Mouse (Mus musculus): Measurements from ENCODE around the gene Ccdc138. TPM values are rescaled to one million over a fixed set of nuclear protein-coding genes. Genes with fewer than 3 reads are reported as not detected.

The Ccdc138 gene
- polyA plus RNA-seq, 1 experiment from 2014 or later, result 9.2 TPM

GRCm38 (mm10) chr10:58618501-58619216, 120.9 kb downstream of the Ccdc138 start:
- H3K27me3 ChIP-seq (ENCODE audit: control insufficient read depth, insufficient read depth, low read length), result no peaks in the 10 kb centered on the region
- H3K4me3 ChIP-seq (ENCODE audit: low read depth, low read length), result no peak overlapping the region
- no peaks in the 10 kb centered on the region for H3K9me3 ChIP-seq (ENCODE audit: control insufficient read depth, low read length)
- no peaks in the 10 kb centered on the region for H3K4me1 ChIP-seq (ENCODE audit: control insufficient read depth, insufficient read depth, low read length)
- H3K4me2 ChIP-seq (ENCODE audit: low read depth), result no peak overlapping the region
- DNase-seq (ENCODE audit: low spot score) (no peak), ATAC-seq (ENCODE audit: insufficient read depth, low FRiP score, low TSS enrichment) (no peak)
- no peak overlapping the region for H3K9ac ChIP-seq (ENCODE audit: low read length)
- 90% methylated on average over 17 of the region's 17 CpGs for WGBS
- no peaks in the 10 kb centered on the region for H3K36me3 ChIP-seq (ENCODE audit: control insufficient read depth, insufficient read depth, low read length)
- H3K27ac ChIP-seq (ENCODE audit: low read depth, low read length), result no peak overlapping the region

- Histone ChIP-seq H3K27ac (ENCODE audit: low read depth, low read length) (no peak overlapping the region), H3K9ac (ENCODE audit: low read length) (no peak overlapping the region), H3K36me3 (ENCODE audit: control insufficient read depth, insufficient read depth, low read length) (no peaks in the 10 kb centered on the region), H3K4me1 (ENCODE audit: control insufficient read depth, insufficient read depth, low read length) (no peaks in the 10 kb centered on the region), H3K27me3 (ENCODE audit: control insufficient read depth, insufficient read depth, low read length) (no peaks in the 10 kb centered on the region), H3K9me3 (ENCODE audit: control insufficient read depth, low read length) (no peaks in the 10 kb centered on the region), H3K4me2 (ENCODE audit: low read depth) (no peak overlapping the region), H3K4me3 (ENCODE audit: low read depth, low read length) (no peak overlapping the region)
- WGBS, result 81% methylated on average over 4 of the region's 4 CpGs
- DNase-seq (ENCODE audit: low spot score) (no peak), ATAC-seq (ENCODE audit: insufficient read depth, low FRiP score, low TSS enrichment) (no peak; the same call in 1 of the 2 replicates)
These were observed 121.5 kb downstream of the Ccdc138 start for GRCm38 (mm10) chr10:58619266-58619665.

GRCm38 (mm10) chr10:58624848-58625711, 127.3 kb downstream of the Ccdc138 start:
- Histone ChIP-seq H3K9me3 (ENCODE audit: control insufficient read depth, low read length) (no peaks in the 10 kb centered on the region), H3K27me3 (ENCODE audit: control insufficient read depth, insufficient read depth, low read length) (no peaks in the 10 kb centered on the region), H3K4me2 (ENCODE audit: low read depth) (no peak overlapping the region), H3K9ac (ENCODE audit: low read length) (no peak overlapping the region), H3K27ac (ENCODE audit: low read depth, low read length) (no peak overlapping the region), H3K4me3 (ENCODE audit: low read depth, low read length) (no peak overlapping the region), H3K36me3 (ENCODE audit: control insufficient read depth, insufficient read depth, low read length) (no peaks in the 10 kb centered on the region), H3K4me1 (ENCODE audit: control insufficient read depth, insufficient read depth, low read length) (no peaks in the 10 kb centered on the region)
- WGBS, result 79% methylated on average over 12 of the region's 12 CpGs
- no peak for DNase-seq (ENCODE audit: low spot score)
- no peak for ATAC-seq (ENCODE audit: insufficient read depth, low FRiP score, low TSS enrichment)

Other genes with a start within 250 kb of the Ccdc138 start
- gene Gcc2, start 242.5 kb upstream of the Ccdc138 start, polyA plus RNA-seq (2014; fragmentation: Nextera tagmentation; extraction: Ambion mirVana), result 39.0 and 40.5 TPM in 2 replicates
- gene Lims1, start 174.5 kb upstream of the Ccdc138 start, polyA plus RNA-seq (2014; fragmentation: Nextera tagmentation; extraction: Ambion mirVana), result 80.0 and 87.4 TPM in 2 replicates
- 28.8 and 30.2 TPM in 2 replicates for gene Ranbp2, start 51.0 kb upstream of the Ccdc138 start, polyA plus RNA-seq (2014; fragmentation: Nextera tagmentation; extraction: Ambion mirVana)
- 0.30 and 0.32 TPM in 2 replicates for gene Edar, start 177.7 kb downstream of the Ccdc138 start, polyA plus RNA-seq (2014; fragmentation: Nextera tagmentation; extraction: Ambion mirVana)
- not detected in 2 replicates for gene Gm17542, start 220.3 kb downstream of the Ccdc138 start, polyA plus RNA-seq (2014; fragmentation: Nextera tagmentation; extraction: Ambion mirVana)

Data from neural tube, embryonic 11.5 days (tissue).